In the genomic region with DNA sequence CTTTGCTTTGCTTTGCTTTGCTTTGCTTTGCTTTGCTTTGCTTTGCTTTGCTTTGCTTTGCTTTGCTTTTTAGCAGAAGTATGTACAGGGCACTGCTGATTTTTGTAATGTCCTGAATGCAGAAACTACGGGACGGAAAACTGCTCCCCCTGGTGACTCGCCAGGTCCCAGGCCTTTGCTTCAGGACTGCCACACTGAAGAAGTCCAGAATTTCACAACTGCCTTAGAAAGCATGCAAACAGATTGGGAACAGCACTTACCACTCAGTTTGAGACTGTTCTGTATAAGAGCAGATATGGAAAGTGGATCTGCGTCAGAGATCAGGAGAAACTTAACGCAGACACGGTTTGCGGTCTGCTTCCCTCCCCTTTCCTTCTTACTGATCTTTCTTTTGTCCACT, we compare ENCODE assay signal across 8 mouse cellular contexts.
DNase-seq lines count a peak whose midpoint lies in the region; ATAC-seq lines count a peak whose summit lies in the region.

No protein-coding gene starts in this region.

- peak overlapping the region; percentile 27; the same call in 1 of the 2 replicates for H3K4me2 ChIP-seq in hindbrain, embryonic 12.5 days (replicated peaks)
- H3K4me2 ChIP-seq in stomach, embryonic 14.5 days (replicated peaks; ENCODE audit: low read depth, low read length), result no peak overlapping the region

- no peaks in the 10 kb centered on the region for H3K36me3 ChIP-seq in hindbrain, embryonic 12.5 days
- H3K36me3 ChIP-seq in stomach, embryonic 14.5 days (ENCODE audit: control insufficient read depth, insufficient read depth, low read length), result no peaks in the 10 kb centered on the region

- H3K4me3 ChIP-seq in hindbrain, embryonic 12.5 days, result no peak overlapping the region
- H3K4me3 ChIP-seq in stomach, embryonic 14.5 days (ENCODE audit: low read depth, low read length), result no peak overlapping the region

- peak; percentile 75 for ATAC-seq in hindbrain, embryonic 12.5 days (ENCODE audit: low FRiP score)
- ATAC-seq in stomach, embryonic 14.5 days (ENCODE audit: insufficient number of reproducible peaks, insufficient read depth, low FRiP score, low read depth), result peak; percentile 43; the same call in 1 of the 2 replicates

- H3K27ac ChIP-seq in hindbrain, embryonic 12.5 days, result peak overlapping the region; percentile 92
- peak overlapping the region; percentile 84 for H3K27ac ChIP-seq in stomach, embryonic 14.5 days (ENCODE audit: low read length)

- H3K27me3 ChIP-seq in hindbrain, embryonic 12.5 days, result no peaks in the 10 kb centered on the region
- no peaks in the 10 kb centered on the region for H3K27me3 ChIP-seq in stomach, embryonic 14.5 days (ENCODE audit: control insufficient read depth, insufficient read depth, low read length)

- DNase-seq in left cerebral cortex, adult 11 months (ENCODE audit: low spot score), result peak; percentile 32
- no peak for DNase-seq in left cerebral cortex, adult 8-10 months (ENCODE audit: low spot score in 2 of 2)
- peak; percentile 65 for DNase-seq in cerebellum, adult 9-11 months
- DNase-seq in gastrocnemius, adult 18-20 months (ENCODE audit: low spot score), result peak; percentile 81
- DNase-seq in layer of hippocampus, adult 9-11 months, result peak; percentile 69
- peak; percentile 90 to 91 for DNase-seq in lung, postnatal 4 days

- peaks cover 53% of the 10 kb centered on the region for H3K4me1 ChIP-seq in hindbrain, embryonic 12.5 days
- H3K4me1 ChIP-seq in stomach, embryonic 14.5 days (ENCODE audit: control insufficient read depth, insufficient read depth, low read length), result peaks cover 40% of the 10 kb centered on the region

- no peaks in the 10 kb centered on the region for H3K9me3 ChIP-seq in hindbrain, embryonic 12.5 days (replicated peaks)
- H3K9me3 ChIP-seq in stomach, embryonic 14.5 days (ENCODE audit: control insufficient read depth, low read depth, low read length), result no peaks in the 10 kb centered on the region

- 11% methylated on average over 7 of the region's 7 CpGs for WGBS in hindbrain, embryonic 12.5 days
- 10% methylated on average over 7 of the region's 7 CpGs for WGBS in stomach, embryonic 14.5 days

- no peak overlapping the region for H3K9ac ChIP-seq in hindbrain, embryonic 12.5 days
- no peak overlapping the region for H3K9ac ChIP-seq in stomach, embryonic 14.5 days (replicated peaks; ENCODE audit: low read depth, low read length)

Comparison
In these comparisons a context has a peak if more than half of its experiments do, and no peak if none do; other contexts are left out.
1. DNase-seq: peak in left cerebral cortex, adult 11 months (single experiment), cerebellum, adult 9-11 months (single experiment), gastrocnemius, adult 18-20 months (single experiment), layer of hippocampus, adult 9-11 months (single experiment) and lung, postnatal 4 days (2 of 2); none in left cerebral cortex, adult 8-10 months (0 of 2).